Mouse (Mus musculus): ENCODE results near the gene Nectin1. TPM values are rescaled to one million over a fixed set of nuclear protein-coding genes. Genes with fewer than 3 reads are reported as not detected.

Nectin1 gene
- polyA plus RNA-seq, 1 experiment from 2014 or later: 7.4 TPM

GRCm38 (mm10) chr9:43774427-43774826 is 30.6 kb downstream of the Nectin1 start:
- DNase-seq (ENCODE audit: extremely low spot score, low spot score): no peak
- H3K36me3 ChIP-seq (replicated peaks): peaks cover 5% of the 10 kb centered on the region; the same call in 1 of the 2 replicates
- no peaks in the 10 kb centered on the region for H3K9me3 ChIP-seq
- no peak overlapping the region for H3K27ac ChIP-seq
- 81% methylated on average over 5 of the region's 5 CpGs for WGBS
- H3K27me3 ChIP-seq (ENCODE audit: poor library complexity, severe bottlenecking): no peaks in the 10 kb centered on the region
- peaks cover 93% of the 10 kb centered on the region for H3K4me1 ChIP-seq
- no peak overlapping the region for H3K4me3 ChIP-seq

GRCm38 (mm10) chr9:43776231-43776630 is 32.4 kb downstream of the Nectin1 start:
- Histone ChIP-seq H3K36me3 (replicated peaks) (no peaks in the 10 kb centered on the region; the same call in 1 of the 2 replicates), H3K27ac (no peak overlapping the region), H3K4me1 (peaks cover 86% of the 10 kb centered on the region), H3K9me3 (no peaks in the 10 kb centered on the region), H3K4me3 (no peak overlapping the region), H3K27me3 (ENCODE audit: poor library complexity, severe bottlenecking) (no peaks in the 10 kb centered on the region)
- 67% methylated on average over 3 of the region's 3 CpGs for WGBS
- no peak for DNase-seq (ENCODE audit: extremely low spot score, low spot score)

GRCm38 (mm10) chr9:43777362-43778360 is 33.9 kb downstream of the Nectin1 start:
- H3K27ac ChIP-seq: peak overlapping the region; percentile 56
- H3K27me3 ChIP-seq (ENCODE audit: poor library complexity, severe bottlenecking): no peaks in the 10 kb centered on the region
- H3K36me3 ChIP-seq (replicated peaks): no peaks in the 10 kb centered on the region; the same call in 1 of the 2 replicates
- peaks cover 89% of the 10 kb centered on the region for H3K4me1 ChIP-seq
- H3K4me3 ChIP-seq: no peak overlapping the region
- no peaks in the 10 kb centered on the region for H3K9me3 ChIP-seq
- no peak for DNase-seq (ENCODE audit: extremely low spot score, low spot score)
- 87% methylated on average over 16 of the region's 16 CpGs for WGBS

- Histone ChIP-seq H3K4me3 (no peak overlapping the region), H3K4me1 (peaks cover 85% of the 10 kb centered on the region), H3K27ac (peak overlapping the region; percentile 30; the same call in 1 of the 2 replicates), H3K27me3 (ENCODE audit: poor library complexity, severe bottlenecking) (no peaks in the 10 kb centered on the region), H3K9me3 (no peaks in the 10 kb centered on the region), H3K36me3 (replicated peaks) (no peaks in the 10 kb centered on the region)
- DNase-seq (ENCODE audit: extremely low spot score, low spot score): no peak
- 51% methylated on average over 8 of the region's 8 CpGs for WGBS
These were observed 37.1 kb downstream of the Nectin1 start for GRCm38 (mm10) chr9:43780883-43781282.

GRCm38 (mm10) chr9:43782401-43782800 is 38.6 kb downstream of the Nectin1 start:
- Histone ChIP-seq H3K4me1 (peaks cover 77% of the 10 kb centered on the region), H3K4me3 (no peak overlapping the region), H3K36me3 (replicated peaks) (no peaks in the 10 kb centered on the region), H3K27me3 (ENCODE audit: poor library complexity, severe bottlenecking) (no peaks in the 10 kb centered on the region), H3K27ac (peak overlapping the region; percentile 71; the same call in 1 of the 2 replicates), H3K9me3 (no peaks in the 10 kb centered on the region)
- 76% methylated on average over 5 of the region's 5 CpGs for WGBS
- DNase-seq (ENCODE audit: extremely low spot score, low spot score): no peak

DNA sequence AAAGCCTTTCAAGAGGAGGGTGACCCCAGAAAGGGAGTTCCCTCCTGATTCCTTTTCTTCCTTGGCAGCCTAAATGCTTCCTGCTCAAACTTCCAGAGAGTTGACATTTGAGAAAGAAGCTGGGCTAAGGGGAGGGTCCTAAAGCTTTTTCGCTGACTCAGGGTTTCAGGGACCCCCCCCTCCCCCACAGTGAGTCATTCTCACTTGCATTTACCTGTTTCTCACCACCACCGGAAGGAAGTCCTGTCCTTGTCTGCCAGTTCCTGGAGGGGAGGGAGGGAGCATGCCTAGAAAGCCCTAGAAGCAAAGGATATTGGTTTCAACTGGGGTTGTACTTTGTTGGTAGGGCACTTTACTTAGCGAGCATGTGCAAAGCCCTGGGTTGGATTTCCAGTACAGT is 40.2 kb downstream of the Nectin1 start:
- 70% methylated on average over 3 of the region's 3 CpGs for WGBS
- no peak overlapping the region for H3K4me3 ChIP-seq
- H3K4me1 ChIP-seq: peaks cover 77% of the 10 kb centered on the region
- no peaks in the 10 kb centered on the region for H3K9me3 ChIP-seq
- H3K27ac ChIP-seq: 0 out of 2 replicates have a peak overlapping the region, but pooled peaks have one; percentile 40
- H3K36me3 ChIP-seq (replicated peaks): no peaks in the 10 kb centered on the region
- H3K27me3 ChIP-seq (ENCODE audit: poor library complexity, severe bottlenecking): no peaks in the 10 kb centered on the region
- no peak for DNase-seq (ENCODE audit: extremely low spot score, low spot score)

GRCm38 (mm10) chr9:43784841-43785240 is 41.1 kb downstream of the Nectin1 start:
- H3K27ac ChIP-seq: peak overlapping the region; percentile 56
- WGBS: 72% methylated on average over 13 of the region's 13 CpGs
- no peak for DNase-seq (ENCODE audit: extremely low spot score, low spot score)

DNA sequence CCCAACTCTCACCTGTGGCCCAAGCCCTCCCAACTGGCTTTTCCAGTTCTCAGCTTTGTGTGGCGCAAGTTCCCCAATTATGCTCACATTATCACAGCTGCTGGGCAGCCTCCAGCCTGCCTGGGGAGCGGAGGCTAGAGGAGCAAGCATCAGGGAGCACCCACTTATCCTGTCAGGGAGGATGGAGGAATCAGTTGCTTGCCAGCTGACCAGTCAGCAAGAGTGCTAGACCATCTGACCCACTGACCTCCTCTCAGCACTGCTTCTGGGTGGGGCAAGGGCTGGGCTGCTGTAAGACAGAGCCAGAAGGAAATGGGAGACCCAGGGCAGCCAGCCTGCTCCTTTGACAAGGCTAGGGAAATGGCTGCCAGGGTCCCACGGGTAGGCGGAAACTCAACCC is 43.8 kb downstream of the Nectin1 start:
- Histone ChIP-seq H3K36me3 (replicated peaks) (peaks cover 20% of the 10 kb centered on the region), H3K27ac (peak overlapping the region; percentile 4), H3K9me3 (no peaks in the 10 kb centered on the region), H3K27me3 (ENCODE audit: poor library complexity, severe bottlenecking) (no peaks in the 10 kb centered on the region), H3K4me3 (no peak overlapping the region), H3K4me1 (peaks cover 55% of the 10 kb centered on the region)
- no peak for DNase-seq (ENCODE audit: extremely low spot score, low spot score)
- WGBS: 77% methylated on average over 4 of the region's 4 CpGs

More at GRCm38 (mm10) chr9:43784841-43785240, 41.1 kb downstream of the Nectin1 start:
- H3K27me3 ChIP-seq (ENCODE audit: poor library complexity, severe bottlenecking): no peaks in the 10 kb centered on the region
- H3K4me1 ChIP-seq: peaks cover 75% of the 10 kb centered on the region
- no peaks in the 10 kb centered on the region for H3K36me3 ChIP-seq (replicated peaks)
- H3K4me3 ChIP-seq: no peak overlapping the region
- no peaks in the 10 kb centered on the region for H3K9me3 ChIP-seq

GRCm38 (mm10) chr9:43792681-43793080 is 48.9 kb downstream of the Nectin1 start:
- H3K27me3 ChIP-seq (ENCODE audit: poor library complexity, severe bottlenecking): no peaks in the 10 kb centered on the region
- DNase-seq (ENCODE audit: extremely low spot score, low spot score): no peak
- peaks cover 26% of the 10 kb centered on the region for H3K4me1 ChIP-seq
- H3K9me3 ChIP-seq: no peaks in the 10 kb centered on the region
- H3K36me3 ChIP-seq (replicated peaks): peaks cover 70% of the 10 kb centered on the region
- WGBS: 92% methylated on average over 9 of the region's 9 CpGs
- no peak overlapping the region for H3K4me3 ChIP-seq
- H3K27ac ChIP-seq: no peak overlapping the region

DNA sequence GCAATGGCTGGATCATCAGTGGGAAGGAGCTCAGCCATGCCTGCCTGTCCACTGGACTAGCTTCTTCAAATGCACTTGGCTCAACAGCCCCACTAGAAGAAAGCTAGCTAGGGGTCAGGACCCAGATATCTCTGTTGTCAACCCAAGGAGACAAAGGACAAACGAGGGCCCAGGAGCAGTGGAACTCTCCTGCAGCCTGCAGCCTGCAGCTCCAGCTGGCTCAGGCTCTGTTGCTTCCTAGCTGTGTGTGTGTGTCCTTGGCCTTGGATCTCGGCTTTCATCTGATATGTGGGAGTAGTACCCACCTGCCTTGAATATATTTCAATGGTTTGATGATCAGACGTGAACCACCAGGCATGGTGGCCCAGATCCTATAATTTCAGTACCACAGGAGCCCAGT is 49.6 kb downstream of the Nectin1 start:
- H3K27ac ChIP-seq: no peak overlapping the region
- no peaks in the 10 kb centered on the region for H3K27me3 ChIP-seq (ENCODE audit: poor library complexity, severe bottlenecking)
- no peak for DNase-seq (ENCODE audit: extremely low spot score, low spot score)
- no peak overlapping the region for H3K4me3 ChIP-seq
- no peaks in the 10 kb centered on the region for H3K9me3 ChIP-seq
- WGBS: 87% methylated on average over 3 of the region's 3 CpGs
- H3K36me3 ChIP-seq (replicated peaks): peaks cover 77% of the 10 kb centered on the region
- H3K4me1 ChIP-seq: peaks cover 22% of the 10 kb centered on the region

DNA sequence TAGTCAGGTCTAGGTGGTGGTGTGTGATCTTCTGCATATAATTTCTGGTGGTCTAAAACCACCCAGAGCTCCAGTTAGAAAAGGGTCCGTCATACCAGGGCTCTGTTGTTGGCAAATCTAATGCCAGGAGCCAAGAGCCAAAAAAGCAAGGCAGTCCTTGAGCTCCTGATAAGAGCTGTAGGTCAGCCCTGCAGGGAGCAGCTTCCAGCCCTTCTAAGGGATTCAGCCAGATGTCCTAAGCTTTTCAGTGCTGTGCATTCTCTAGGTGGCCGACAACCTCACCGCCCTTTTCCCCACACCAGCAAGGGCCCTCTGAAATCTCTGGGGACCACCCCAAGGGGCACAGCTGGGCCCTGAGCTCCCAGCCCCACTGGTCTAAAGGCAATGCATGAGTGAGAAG is 52.2 kb downstream of the Nectin1 start:
- H3K27ac ChIP-seq: no peak overlapping the region
- H3K9me3 ChIP-seq: no peaks in the 10 kb centered on the region
- 93% methylated on average over 3 of the region's 3 CpGs for WGBS
- no peak for DNase-seq (ENCODE audit: extremely low spot score, low spot score)
- H3K4me1 ChIP-seq: peaks cover 15% of the 10 kb centered on the region; the same call in 1 of the 2 replicates
- no peaks in the 10 kb centered on the region for H3K27me3 ChIP-seq (ENCODE audit: poor library complexity, severe bottlenecking)
- H3K4me3 ChIP-seq: no peak overlapping the region
- H3K36me3 ChIP-seq (replicated peaks): peaks cover 97% of the 10 kb centered on the region

DNA sequence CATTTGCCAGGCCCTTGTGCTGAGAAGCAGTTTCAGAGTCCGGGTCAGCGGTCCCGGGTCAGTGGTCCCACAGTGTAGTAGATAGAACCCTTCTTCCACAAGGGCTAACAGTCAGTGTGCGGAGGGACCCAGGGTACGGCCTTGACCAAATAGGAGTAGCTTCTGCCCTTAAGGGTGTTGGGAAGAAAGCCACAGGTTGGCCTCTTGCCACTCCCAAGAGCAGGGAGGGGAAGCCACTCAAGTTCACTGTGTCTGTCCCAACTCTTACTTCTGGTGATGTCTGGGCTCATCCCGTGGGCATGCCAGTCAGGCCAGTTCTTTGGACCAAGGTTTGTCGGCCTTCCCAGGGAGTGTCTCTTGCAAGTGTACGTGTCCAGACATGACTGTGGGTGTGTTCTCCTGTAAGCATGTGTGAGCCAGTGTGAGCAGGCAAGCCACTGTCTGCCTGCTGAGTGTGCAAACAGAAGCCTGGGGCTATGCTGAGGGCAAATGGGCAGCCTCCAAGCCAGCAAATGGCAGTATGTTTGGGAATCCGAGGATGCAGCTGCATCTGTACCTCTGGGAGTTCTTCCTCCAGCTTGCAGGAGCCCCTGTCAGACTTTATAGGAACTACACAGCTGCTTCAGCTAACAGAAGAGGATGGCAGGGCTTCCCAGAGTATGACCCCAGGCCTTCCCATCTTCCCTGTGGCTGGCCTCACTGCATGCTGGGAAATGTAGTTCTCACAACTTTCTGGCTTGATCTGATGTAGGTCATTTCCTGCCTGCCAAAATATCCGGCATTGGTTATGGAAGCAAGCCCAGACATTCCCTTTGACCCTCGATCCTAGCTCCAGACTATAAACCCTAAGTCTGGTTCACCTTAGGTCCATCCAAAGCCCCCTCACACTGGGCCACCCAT is 53.3 kb downstream of the Nectin1 start:
- Histone ChIP-seq H3K27me3 (ENCODE audit: poor library complexity, severe bottlenecking) (no peaks in the 10 kb centered on the region), H3K36me3 (replicated peaks) (peaks cover 96% of the 10 kb centered on the region), H3K4me3 (no peak overlapping the region), H3K9me3 (no peaks in the 10 kb centered on the region), H3K27ac (no peak overlapping the region), H3K4me1 (peaks cover 22% of the 10 kb centered on the region)
- WGBS: 89% methylated on average over 11 of the region's 11 CpGs
- DNase-seq (ENCODE audit: extremely low spot score, low spot score): no peak
